Mouse (Mus musculus) liver, postnatal 0 days (tissue): ENCODE results near the gene Fam155a.

ENCODE experiments used
- CTCF ChIP-seq: sonication (generic); IDR thresholded peaks from 2 replicates; pipeline ENCODE4 v1.5.1; 2016; ENCODE audit warnings: antibody characterized with exemption, low read depth
- EP300 ChIP-seq: IDR thresholded peaks from 2 replicates; pipeline ENCODE4 v1.6.1; 2016; ENCODE audit warnings: antibody characterized with exemption, low read depth, mild to moderate bottlenecking

- TF ChIP-seq EP300 = no peak
- TF ChIP-seq CTCF = no peak
Measured at GRCm38 (mm10) chr8:9635240-9635639, 135.7 kb downstream of the Fam155a start.
